Mouse (Mus musculus) frontal cortex, postnatal 36 days (tissue): ENCODE data around the gene Kif7.

ENCODE experiments used
- DNase-seq, 2 experiments: peaks; one replicate each; pipeline ENCODE4 v3.0.0; 2022; ENCODE audit warnings: low spot score in 2 of 2

The Kif7 gene

GRCm38 (mm10) chr7:79727091-79727490 lies 11.6 kb upstream of the Kif7 start:
- DNase-seq = peak in 1 of 2 experiments; percentile 47

DNA sequence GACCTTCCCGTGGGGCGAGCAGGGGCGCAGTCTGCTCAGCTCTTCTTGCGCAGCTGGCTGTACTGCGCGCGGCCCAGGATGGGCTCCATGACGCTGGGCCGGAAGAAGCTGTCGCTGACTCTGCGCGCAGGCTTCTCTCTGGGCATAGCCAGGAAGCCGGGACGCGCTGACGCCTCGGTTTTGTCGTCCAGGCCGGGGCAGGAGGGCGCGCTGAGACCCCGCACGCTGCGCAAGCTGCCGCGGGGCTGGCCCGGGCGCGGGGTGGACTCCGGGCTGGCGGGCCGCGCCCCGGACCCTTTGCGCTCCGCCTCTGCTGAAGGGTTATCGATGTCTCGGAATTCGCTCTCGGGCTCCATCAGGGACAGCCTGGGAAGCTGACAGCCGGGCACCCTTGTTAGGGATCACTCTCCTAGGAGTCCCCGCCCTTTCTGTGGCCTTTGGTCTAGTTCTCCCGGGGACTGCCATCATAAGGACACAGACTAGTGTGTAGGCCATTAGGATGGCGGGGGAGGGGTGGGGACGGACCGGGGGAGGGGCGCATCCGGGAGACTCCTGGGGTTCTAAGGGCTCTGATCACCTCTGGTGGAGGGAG lies 6.0 kb upstream of the Kif7 start:
- DNase-seq = peak in 1 of 2 experiments; percentile 51

- DNase-seq = peak in 1 of 2 experiments; percentile 22
Measured at GRCm38 (mm10) chr7:79710831-79711230, 4.7 kb downstream of the Kif7 start.

DNA sequence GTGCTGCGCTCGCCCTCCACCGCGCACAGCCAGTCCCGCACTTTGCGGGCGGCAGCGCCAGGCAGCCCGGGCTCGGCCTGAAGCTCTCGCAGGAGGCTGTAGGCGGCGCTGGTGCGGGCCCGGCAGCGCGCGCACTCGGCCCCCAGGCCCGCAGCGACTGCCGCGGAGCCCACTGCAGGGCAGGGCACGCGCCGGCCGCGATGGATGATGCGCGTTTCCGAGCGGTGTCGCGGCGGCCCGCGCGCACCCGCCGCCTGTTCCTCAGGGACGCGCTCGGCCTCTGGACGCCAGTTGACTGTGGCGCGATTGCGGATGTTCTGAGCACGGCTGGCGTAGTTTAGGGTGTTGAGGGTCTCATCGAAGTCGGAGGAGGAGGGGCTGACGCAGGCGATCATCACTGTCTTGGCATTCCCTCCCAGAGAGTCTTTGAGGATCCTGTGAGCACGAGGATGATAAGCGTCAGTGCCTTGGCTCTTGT lies 5.4 kb downstream of the Kif7 start:
- DNase-seq = peak; percentile 40 to 58

- no peak for DNase-seq
Measured at GRCm38 (mm10) chr7:79705210-79705609, 10.3 kb downstream of the Kif7 start.

GRCm38 (mm10) chr7:79702755-79703154 lies 12.8 kb downstream of the Kif7 start:
- DNase-seq = no peak

GRCm38 (mm10) chr7:79696495-79696894 lies 19.0 kb downstream of the Kif7 start:
- no peak for DNase-seq

DNA sequence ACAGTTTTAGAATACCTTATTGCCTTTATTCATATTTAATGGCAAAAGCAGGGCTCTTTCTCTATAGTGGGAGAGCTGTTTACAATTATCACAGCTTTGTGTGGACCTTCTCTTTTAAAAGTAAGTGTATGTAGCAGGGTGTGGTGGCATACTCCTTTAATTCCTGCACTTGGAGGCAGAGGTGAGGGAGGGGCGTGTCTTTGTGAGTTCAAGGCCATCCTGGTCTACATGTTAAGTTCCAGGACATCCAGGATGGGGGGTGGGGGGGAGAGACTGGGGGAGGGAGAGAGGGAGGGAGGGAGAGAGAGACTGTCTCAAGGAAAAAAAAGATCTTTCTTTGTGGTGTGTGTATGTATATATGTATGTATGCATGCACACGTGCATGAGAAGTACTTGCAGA lies 35.3 kb downstream of the Kif7 start:
- DNase-seq = no peak

- no peak for DNase-seq
Measured at GRCm38 (mm10) chr7:79679186-79679585, 36.3 kb downstream of the Kif7 start.

- no peak for DNase-seq
Measured at GRCm38 (mm10) chr7:79670900-79671604, 44.5 kb downstream of the Kif7 start.

DNA sequence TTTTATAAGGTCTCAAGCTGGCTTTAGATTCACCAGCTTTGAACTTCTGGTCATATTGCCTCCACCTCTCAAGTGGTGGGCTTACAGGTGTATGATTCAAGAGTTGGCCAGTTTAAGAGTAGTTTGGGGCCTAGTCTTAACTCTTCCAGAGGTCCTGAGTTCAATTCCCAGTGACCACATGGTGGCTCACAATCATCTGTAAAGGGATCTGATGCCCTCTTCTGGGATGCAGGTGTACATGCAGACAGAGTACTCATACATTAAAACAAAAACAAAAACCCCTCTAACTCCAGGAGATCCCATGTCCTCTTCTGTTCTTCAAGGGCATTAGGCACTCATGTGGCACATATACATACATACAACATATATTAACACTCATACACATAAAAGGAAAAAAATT lies 48.8 kb downstream of the Kif7 start:
- DNase-seq = no peak

GRCm38 (mm10) chr7:79661253-79661890 lies 54.1 kb downstream of the Kif7 start:
- no peak for DNase-seq

- no peak for DNase-seq
Measured at GRCm38 (mm10) chr7:79660291-79661150, 55.0 kb downstream of the Kif7 start.

GRCm38 (mm10) chr7:79659578-79660290 lies 55.8 kb downstream of the Kif7 start, which contains the start of gene Ticrr:
TSS of gene Ticrr (plus strand) at chr7:79660196.
- DNase-seq = peak; percentile 92 to 96

DNA sequence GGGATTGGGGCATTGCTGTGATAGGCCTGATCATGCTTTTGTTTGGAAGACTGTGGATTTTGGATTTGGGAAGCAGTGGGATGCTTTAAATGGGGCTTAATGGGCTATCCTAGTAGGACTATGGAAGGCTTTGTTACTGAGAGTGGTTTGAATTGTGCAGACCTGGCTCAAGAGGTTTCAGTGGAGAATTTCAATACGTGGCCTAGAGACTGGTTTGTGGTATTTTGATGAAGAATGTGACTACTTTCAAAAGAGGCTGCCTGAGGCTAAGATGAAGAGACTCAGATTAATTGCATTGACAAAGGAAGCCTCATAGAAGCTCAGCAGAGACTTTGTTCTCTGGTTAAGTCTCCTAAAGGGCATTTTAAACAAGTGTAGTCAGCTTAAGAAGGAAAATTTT lies 60.9 kb downstream of the Kif7 start:
- no peak for DNase-seq

GRCm38 (mm10) chr7:79654185-79654584 lies 61.3 kb downstream of the Kif7 start:
- no peak for DNase-seq

- peak; percentile 61 to 67 for DNase-seq
Measured at GRCm38 (mm10) chr7:79649005-79649404, 66.5 kb downstream of the Kif7 start.
